ENCODE assay signal across 17 mouse cellular contexts in genomic region chr6:137946520-137946919, GRCm38 (mm10).
"Had no signal": no experiment of that assay in that cellular context is flagged by ENCODE, and none has a peak within 500 bp of the region (broad histone marks: within the 10 kb centered on the region; RNA-seq: fewer than 3 reads in every experiment).

No protein-coding gene starts in this region.

- H3K4me1 ChIP-seq: kidney, embryonic 15.5 days; liver, embryonic 13.5 days; midbrain, embryonic 12.5 days; midbrain, embryonic 15.5 days; neural tube, embryonic 13.5 days had no signal

- H3K27me3 ChIP-seq: kidney, embryonic 15.5 days; liver, embryonic 13.5 days; midbrain, embryonic 12.5 days; midbrain, embryonic 15.5 days; neural tube, embryonic 13.5 days had no signal

- ATAC-seq: midbrain, embryonic 15.5 days had no signal

- H3K36me3 ChIP-seq: kidney, embryonic 15.5 days; liver, embryonic 13.5 days; midbrain, embryonic 12.5 days; midbrain, embryonic 15.5 days; neural tube, embryonic 13.5 days had no signal

- H3K27ac ChIP-seq: kidney, embryonic 15.5 days; left cerebral cortex, adult 2 months; liver, embryonic 13.5 days; macrophage; midbrain, embryonic 12.5 days; midbrain, embryonic 15.5 days; neural tube, embryonic 13.5 days; stomach, postnatal 0 days had no signal

- DNase-seq: kidney, adult 8-10 months; kidney, postnatal 14 days; kidney, postnatal 4 days; liver, embryonic 13.5 days; lung, adult 2 months; lung, postnatal 14 days; retina, postnatal 1 day; right cerebral cortex, postnatal 14 days; right cerebral cortex, postnatal 4 days; thymus, postnatal 25 days had no signal

- H3K4me2 ChIP-seq: kidney, embryonic 15.5 days; liver, embryonic 13.5 days; midbrain, embryonic 12.5 days; midbrain, embryonic 15.5 days; neural tube, embryonic 13.5 days had no signal

- H3K9ac ChIP-seq: kidney, embryonic 15.5 days; liver, embryonic 13.5 days; midbrain, embryonic 12.5 days; midbrain, embryonic 15.5 days; neural tube, embryonic 13.5 days had no signal

- H3K9me3 ChIP-seq: kidney, embryonic 15.5 days; liver, embryonic 13.5 days; midbrain, embryonic 12.5 days; midbrain, embryonic 15.5 days; neural tube, embryonic 13.5 days had no signal

- H3K4me3 ChIP-seq: kidney, embryonic 15.5 days; left cerebral cortex, adult 2 months; liver, embryonic 13.5 days; midbrain, embryonic 12.5 days; midbrain, embryonic 15.5 days; neural tube, embryonic 13.5 days had no signal
